Mouse (Mus musculus): ENCODE measurements around the gene Itga5. TPM values are rescaled to one million over a fixed set of nuclear protein-coding genes. Genes with fewer than 3 reads are reported as not detected.

The Itga5 gene
- 5.9 TPM for polyA plus RNA-seq (2017; shearing (Covaris generic))

GRCm38 (mm10) chr15:103366376-103367149, at the start of gene Itga5:
Gene Itga5 (minus strand): TSS chr15:103366763.

GRCm38 (mm10) chr15:103339961-103340337, 26.6 kb downstream of the Itga5 start, which contains the start of gene Zfp385a:
Gene Zfp385a (minus strand): TSS chr15:103340093.

GRCm38 (mm10) chr15:103310365-103310910, 56.1 kb downstream of the Itga5 start, which contains the start of gene Gpr84:
Gene Gpr84 (minus strand): TSS chr15:103310612.

Other genes with a start within 250 kb of the Itga5 start
- gene Smug1, start 199.7 kb downstream of the Itga5 start, polyA plus RNA-seq (2017; shearing (Covaris generic)) = 12.6 TPM
- gene Cbx5, start 126.9 kb downstream of the Itga5 start, polyA plus RNA-seq (2017; shearing (Covaris generic)) = 22.5 TPM
- 147 TPM for gene Hnrnpa1, start 126.3 kb downstream of the Itga5 start, polyA plus RNA-seq (2017; shearing (Covaris generic))
- gene Nfe2, start 108.4 kb downstream of the Itga5 start, polyA plus RNA-seq (2017; shearing (Covaris generic)) = 1.1 TPM
- 187 TPM for gene Copz1, start 94.0 kb downstream of the Itga5 start, polyA plus RNA-seq (2017; shearing (Covaris generic))
- not detected for gene Gpr84, start 56.2 kb downstream of the Itga5 start, polyA plus RNA-seq (2017; shearing (Covaris generic))
- 0.20 TPM for gene Zfp385a, start 26.7 kb downstream of the Itga5 start, polyA plus RNA-seq (2017; shearing (Covaris generic))
- gene Gtsf1, start 63.7 kb upstream of the Itga5 start, polyA plus RNA-seq (2017; shearing (Covaris generic)) = not detected
- gene Gtsf2, start 81.7 kb upstream of the Itga5 start, polyA plus RNA-seq (2017; shearing (Covaris generic)) = not detected
- 189 TPM for gene Nckap1l, start 87.0 kb upstream of the Itga5 start, polyA plus RNA-seq (2017; shearing (Covaris generic))
- 2.6 TPM for gene Pde1b, start 136.3 kb upstream of the Itga5 start, polyA plus RNA-seq (2017; shearing (Covaris generic))
- not detected for gene Ppp1r1a, start 171.2 kb upstream of the Itga5 start, polyA plus RNA-seq (2017; shearing (Covaris generic))
- not detected for gene Glycam1, start 198.3 kb upstream of the Itga5 start, polyA plus RNA-seq (2017; shearing (Covaris generic))

All from activated CD4-positive, CD25-positive, alpha-beta regulatory T cell, adult 9 weeks (primary cell).